Mouse (Mus musculus) cerebellum, adult 2 months (tissue): ENCODE data around the gene Slc9a3r2. TPM values are rescaled to one million over a fixed set of nuclear protein-coding genes. Genes with fewer than 3 reads are reported as not detected.

ENCODE experiments used
- DNase-seq, 2 experiments: peaks; one replicate each; pipeline ENCODE4 v3.0.0; 2021
- H3K27ac ChIP-seq: fragments of 200-500 bp; 2 replicates; pipeline ENCODE4 v1.5.1; 2012; ENCODE audit warnings: low read length, control low read depth, inconsistent platforms; ENCODE audit not compliant: insufficient read depth
- H3K27me3 ChIP-seq: fragments of 200-500 bp; 2 replicates; pipeline ENCODE4 v1.6.1; 2012; ENCODE audit warnings: inconsistent platforms, mild to moderate bottlenecking, low read length, moderate library complexity; ENCODE audit not compliant: control insufficient read depth, insufficient read depth
- H3K4me1 ChIP-seq: fragments of 200-500 bp; 2 replicates; pipeline ENCODE4 v1.6.1; 2011; ENCODE audit warnings: low read length; ENCODE audit not compliant: control insufficient read depth, insufficient read depth
- H3K4me3 ChIP-seq: fragments of 200-500 bp; replicated peaks from 2 replicates; pipeline ENCODE3; 2011; ENCODE audit warnings: mild to moderate bottlenecking, low read depth, low read length, control low read depth; ENCODE audit not compliant: insufficient read depth
- CTCF ChIP-seq: fragments of 200-500 bp; IDR thresholded peaks from 2 replicates; pipeline ENCODE4 v1.5.1; 2011; ENCODE audit warnings: low read depth, mild to moderate bottlenecking, control low read depth, low read length, moderate library complexity, borderline replicate concordance; ENCODE audit not compliant: insufficient read depth
- POLR2A ChIP-seq: fragments of 200-500 bp; IDR thresholded peaks from 2 replicates; pipeline ENCODE4 v1.6.1; 2011; ENCODE audit warnings: low read length, control low read depth, borderline replicate concordance; ENCODE audit not compliant: insufficient read depth
- WGBS: fragments of 180-500 bp; shearing (Covaris S2); methylation state at CpG from one replicate; pipeline ENCODE4 v1.1.7; 2018; 5-methylcytosine and 5-hydroxymethylcytosine counted together
- polyA plus RNA-seq: library from polyadenylated mRNA; depleted of rRNA; stranded (reverse); fragments of >200 nt; gene quantifications from 2 replicates; pipeline ENCODE4 v1.2.3, GENCODE M21; 2012; rRNA removed

Slc9a3r2 gene
- polyA plus RNA-seq: 140 and 146 TPM in 2 replicates

DNA sequence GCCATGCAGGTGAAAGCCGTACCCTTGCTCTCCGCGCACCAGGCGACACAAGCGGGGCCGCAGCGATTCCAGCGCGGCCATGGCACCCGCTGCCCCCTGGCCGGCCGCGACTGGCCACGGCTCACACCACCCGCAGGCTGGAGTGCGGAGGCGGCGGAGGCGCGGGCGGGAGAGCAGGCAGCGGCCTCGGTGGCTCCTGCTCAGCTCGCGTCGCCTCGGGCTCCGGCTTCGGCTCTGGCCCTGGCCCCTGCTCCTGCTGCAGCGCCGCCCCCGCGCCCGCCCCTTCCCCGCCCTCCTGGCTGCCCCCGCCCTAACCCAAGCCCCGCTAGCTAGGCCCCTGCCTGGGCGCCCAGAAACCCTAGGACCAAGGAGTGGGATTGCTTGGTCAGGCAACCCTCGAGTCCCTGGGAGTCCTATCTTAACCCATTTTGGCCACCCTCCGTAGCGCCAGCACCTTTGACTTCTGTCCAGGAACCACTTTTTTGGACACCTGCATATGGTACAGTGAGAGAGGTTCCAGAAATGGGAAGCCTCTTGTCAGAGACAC is at the start of gene Slc9a3r2:
Gene Slc9a3r2, minus strand, starts transcription at position 258 of the 547 bp plus-strand sequence.
- TF ChIP-seq CTCF (no peak), POLR2A (peak; percentile 67)
- peak within 1 kb of the TSS; percentile 98 for H3K27ac ChIP-seq
- WGBS: under 1% methylated on average over 41 of the region's 41 CpGs
- H3K4me3 ChIP-seq: peak within 1 kb of the TSS; percentile 70
- H3K27me3 ChIP-seq: no peaks in the 10 kb centered on the region
- peaks cover 20% of the 10 kb centered on the region for H3K4me1 ChIP-seq
- peak; percentile 80 to 86 for DNase-seq

DNA sequence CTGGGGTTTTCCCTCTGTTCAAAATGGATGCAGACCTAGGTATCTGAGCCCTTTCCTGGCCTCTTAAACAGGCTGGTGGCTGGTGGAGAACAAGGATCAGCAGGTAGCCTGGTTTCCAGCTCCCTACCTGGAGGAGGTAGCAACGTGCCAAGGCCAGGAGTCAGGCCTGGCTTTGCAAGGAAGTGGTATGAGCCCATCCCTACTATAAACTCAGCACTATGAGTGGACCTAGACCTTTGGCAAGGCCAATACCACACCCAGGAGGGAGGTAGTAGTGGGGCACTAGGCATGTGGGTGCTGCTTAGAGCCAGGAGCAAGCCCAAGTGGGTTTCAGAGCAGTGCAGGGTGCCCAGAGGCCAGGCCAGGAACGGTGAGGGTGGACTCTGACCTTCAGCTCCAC is 49.3 kb upstream of the Slc9a3r2 start:
- TF ChIP-seq POLR2A (no peak), CTCF (no peak)
- WGBS: 74% methylated on average over 2 of the region's 2 CpGs

DNA sequence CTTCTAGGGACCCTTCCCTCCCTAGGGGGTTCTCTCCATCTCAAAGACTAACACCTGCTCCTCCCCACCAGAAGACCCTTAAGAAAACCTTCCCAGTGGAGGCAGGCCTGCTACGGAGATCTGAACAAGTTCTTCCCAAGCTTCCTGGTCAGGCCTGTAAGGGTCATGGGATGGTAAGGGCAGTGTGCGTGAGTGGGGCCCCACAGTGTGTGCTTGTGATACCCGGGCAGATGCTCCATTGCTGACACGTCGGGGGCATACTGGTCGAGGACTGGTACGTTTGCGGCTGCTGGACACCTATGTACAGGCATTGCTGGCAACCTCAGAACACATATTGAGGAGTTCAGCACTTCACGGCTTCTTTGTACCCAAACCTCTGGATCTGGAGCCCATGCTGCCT is 48.6 kb upstream of the Slc9a3r2 start:
- no peak overlapping the region for H3K27ac ChIP-seq
- no peak for DNase-seq
- TF ChIP-seq CTCF: no peak
- no peak for TF ChIP-seq POLR2A
- H3K4me3 ChIP-seq: no peak overlapping the region
- no peaks in the 10 kb centered on the region for H3K4me1 ChIP-seq
- no peaks in the 10 kb centered on the region for H3K27me3 ChIP-seq
- 64% methylated on average over 9 of the region's 9 CpGs for WGBS

More for the DNA sequence above, 49.3 kb upstream of the Slc9a3r2 start:
- no peak for DNase-seq
- H3K27me3 ChIP-seq: no peaks in the 10 kb centered on the region
- H3K27ac ChIP-seq: no peak overlapping the region
- no peaks in the 10 kb centered on the region for H3K4me1 ChIP-seq
- no peak overlapping the region for H3K4me3 ChIP-seq

DNA sequence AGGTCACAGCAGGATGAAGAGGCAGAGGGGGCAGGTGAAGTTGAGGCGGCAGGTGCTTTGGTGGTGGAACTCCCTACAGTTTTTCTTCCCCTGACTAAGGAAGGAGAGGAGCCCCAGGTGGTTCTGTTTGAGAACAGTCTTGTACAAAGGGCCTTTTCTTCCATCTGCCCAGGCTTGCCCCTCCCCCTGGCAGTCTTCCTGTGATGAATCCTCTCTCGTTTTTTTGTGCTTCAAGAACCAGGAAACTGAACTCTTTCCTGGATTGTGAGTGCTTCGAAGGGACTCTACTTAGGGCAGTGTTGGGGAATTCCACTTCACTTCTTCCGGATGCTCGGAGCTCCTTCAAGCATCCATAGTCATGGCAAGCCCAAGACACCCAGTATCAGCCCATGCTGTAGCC is 47.9 kb upstream of the Slc9a3r2 start:
- no peak overlapping the region for H3K27ac ChIP-seq
- no peak overlapping the region for H3K4me3 ChIP-seq
- no peak for DNase-seq
- no peaks in the 10 kb centered on the region for H3K4me1 ChIP-seq
- 23% methylated on average over 5 of the region's 5 CpGs for WGBS
- TF ChIP-seq POLR2A (no peak), CTCF (no peak)
- H3K27me3 ChIP-seq: no peaks in the 10 kb centered on the region

DNA sequence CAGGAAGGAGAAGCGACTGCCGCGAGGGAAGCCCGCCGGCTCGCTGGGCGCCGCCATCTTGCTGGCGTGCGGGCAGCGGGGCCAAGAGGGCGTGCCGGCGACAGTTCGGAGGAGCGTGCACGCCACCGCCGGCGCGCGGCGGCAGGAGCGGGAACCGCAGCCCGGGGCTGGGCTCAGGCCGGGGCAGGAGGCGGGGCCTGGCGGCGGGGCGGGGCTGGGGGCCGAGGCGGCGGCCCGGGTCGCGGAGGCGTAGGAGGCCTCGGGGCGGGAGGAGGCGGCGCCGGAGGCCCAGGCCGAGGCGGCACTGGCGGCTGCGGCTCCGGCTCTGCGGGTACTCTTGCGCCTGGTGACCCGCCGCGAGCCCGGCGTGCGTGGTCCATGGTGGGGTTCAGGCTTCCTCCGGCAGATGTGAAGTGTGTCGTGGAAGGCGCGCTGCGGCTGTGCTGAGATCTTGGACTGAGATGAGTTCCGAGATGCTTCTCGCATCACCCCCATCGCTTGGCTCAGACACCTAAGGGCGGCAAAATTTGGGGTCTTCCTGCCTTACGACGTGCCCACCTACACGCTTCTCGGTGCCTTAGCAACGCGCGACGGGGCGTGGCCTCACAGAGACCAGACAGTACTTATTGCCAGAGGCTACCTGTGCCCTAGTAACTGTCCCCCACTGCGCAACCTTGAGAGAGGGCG is 46.0 kb upstream of the Slc9a3r2 start, which contains the start of the genes Gfer and Noxo1:
Gene Gfer, minus strand, starts transcription at position 146 of the 687 bp plus-strand sequence.
Gene Noxo1, plus strand, starts transcription at position 224 of the 687 bp plus-strand sequence.
- WGBS: under 1% methylated on average over 71 of the region's 76 CpGs
- TF ChIP-seq CTCF (0 out of 2 replicates have a peak, but pooled peaks have one; percentile 11), POLR2A (no peak; the same call in 1 of the 2 replicates)
- H3K27ac ChIP-seq: peak within 1 kb of the TSS; percentile 64
- no peaks in the 10 kb centered on the region for H3K27me3 ChIP-seq
- DNase-seq: peak; percentile 87 to 90
- peak within 1 kb of the TSS; percentile 67 for H3K4me3 ChIP-seq
- no peaks in the 10 kb centered on the region for H3K4me1 ChIP-seq

DNA sequence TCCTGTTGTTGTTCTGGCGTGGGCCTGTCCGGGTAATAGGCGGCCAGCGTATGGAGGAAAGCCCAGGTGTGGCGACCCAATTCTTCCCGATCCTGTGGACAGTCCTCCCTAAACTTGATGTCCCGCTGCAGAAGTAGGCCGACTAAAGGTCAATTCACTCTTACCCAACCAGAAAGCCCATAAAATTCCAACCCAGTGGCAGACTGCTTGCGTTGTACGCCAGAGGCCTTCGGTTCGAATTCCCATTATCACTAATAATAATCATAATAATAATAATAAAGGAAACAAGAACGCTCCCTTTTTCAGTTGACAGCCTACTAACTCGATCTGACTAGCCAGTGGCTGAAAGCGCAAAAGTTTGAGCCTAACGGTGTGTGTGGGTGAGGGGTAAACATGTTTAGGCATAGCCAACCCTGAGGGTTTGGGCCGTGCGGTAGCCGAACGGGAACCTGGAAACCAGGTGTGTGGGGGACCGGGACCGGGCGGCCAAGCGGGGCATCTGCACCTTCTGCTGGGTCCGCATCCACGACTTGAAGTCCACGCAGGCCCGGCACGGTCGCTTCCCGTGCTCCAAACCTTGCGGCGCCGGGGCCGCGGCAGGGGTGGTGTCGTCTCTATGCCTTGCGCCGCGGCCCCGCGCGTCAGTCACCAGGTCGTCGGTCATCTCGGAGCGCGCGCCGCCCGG is 45.3 kb upstream of the Slc9a3r2 start:
- 6% methylated on average over 51 of the region's 51 CpGs for WGBS

DNA sequence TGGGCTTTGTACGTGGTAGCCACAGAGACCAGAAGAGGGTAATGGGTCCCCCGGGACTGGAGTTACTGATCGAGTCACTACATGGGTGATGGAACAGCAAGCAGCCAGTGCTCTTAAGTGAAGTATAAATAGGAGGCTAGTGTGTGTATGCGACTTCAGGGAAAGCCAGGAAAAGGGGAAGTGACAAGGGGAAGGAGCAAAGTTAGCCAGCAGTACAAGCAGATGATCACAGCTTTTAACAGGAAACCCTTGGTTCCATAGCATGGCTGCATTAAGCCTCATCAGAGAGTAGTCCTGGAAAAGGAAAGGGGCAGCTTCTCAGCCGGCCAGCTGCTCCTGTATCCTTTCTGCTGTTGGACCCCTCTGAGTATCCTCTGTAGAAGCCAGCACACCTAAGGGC is 42.3 kb upstream of the Slc9a3r2 start:
- TF ChIP-seq CTCF: no peak
- WGBS: 86% methylated on average over 5 of the region's 5 CpGs
- no peak for DNase-seq
- no peaks in the 10 kb centered on the region for H3K27me3 ChIP-seq
- no peak overlapping the region for H3K4me3 ChIP-seq
- no peak overlapping the region for H3K27ac ChIP-seq
- H3K4me1 ChIP-seq: peaks cover 13% of the 10 kb centered on the region

More for the DNA sequence above, 45.3 kb upstream of the Slc9a3r2 start:
- TF ChIP-seq CTCF: no peak
- TF ChIP-seq POLR2A: no peak
- Histone ChIP-seq H3K4me3 (peak overlapping the region; percentile 67), H3K27ac (peak overlapping the region; percentile 45; the same call in 1 of the 2 replicates), H3K4me1 (no peaks in the 10 kb centered on the region), H3K27me3 (no peaks in the 10 kb centered on the region)
- no peak for DNase-seq
